Mouse (Mus musculus): ENCODE data around the gene Hipk3. TPM values are rescaled to one million over a fixed set of nuclear protein-coding genes. Genes with fewer than 3 reads are reported as not detected.

The Hipk3 gene
- total RNA-seq, 2 experiments from 2014 or later = 14.1 to 23.4 TPM

DNA sequence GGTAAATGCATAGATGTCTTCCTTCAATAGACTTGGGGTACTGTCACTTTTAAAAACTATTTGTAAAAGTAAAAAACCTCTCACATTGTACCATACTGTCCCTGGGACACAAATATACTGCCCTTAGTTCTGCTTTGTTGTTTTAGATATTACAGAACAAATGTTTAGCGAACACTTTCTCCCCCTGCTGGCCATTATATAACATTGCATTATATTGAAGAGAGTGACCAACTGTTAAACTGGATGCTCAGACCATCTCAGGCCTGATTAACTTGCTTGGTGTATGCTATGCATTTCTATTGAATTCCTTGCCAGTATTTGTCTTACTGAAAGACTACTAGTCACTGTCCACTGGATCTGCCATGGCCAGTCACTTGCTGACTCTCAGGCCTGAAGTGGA, 72.0 kb downstream of the Hipk3 start:
- 0 out of 2 replicates have a peak, but pooled peaks have one; percentile 70 for ATAC-seq (replicated peaks; ENCODE audit: low FRiP score, poor library complexity, severe bottlenecking)

DNA sequence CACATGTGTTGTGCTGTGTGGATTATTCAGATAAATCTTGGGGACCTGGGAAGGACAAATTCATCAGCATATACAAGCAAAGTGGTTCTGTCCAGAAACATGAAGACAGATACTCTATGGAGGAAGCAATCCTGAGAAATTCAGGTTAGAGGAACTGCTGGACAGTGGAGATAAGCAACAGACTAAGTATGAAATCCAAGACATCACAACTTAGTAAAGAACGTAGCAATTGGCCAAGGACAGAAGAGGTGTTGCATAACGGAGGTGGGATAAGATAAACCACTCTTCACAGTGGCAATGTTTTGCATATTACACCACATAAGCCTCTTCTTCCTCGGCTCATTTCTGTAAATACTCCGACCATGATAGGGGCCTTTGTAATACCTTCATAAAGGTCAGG, 73.4 kb downstream of the Hipk3 start:
- ATAC-seq (replicated peaks; ENCODE audit: low FRiP score, poor library complexity, severe bottlenecking) = no peak

DNA sequence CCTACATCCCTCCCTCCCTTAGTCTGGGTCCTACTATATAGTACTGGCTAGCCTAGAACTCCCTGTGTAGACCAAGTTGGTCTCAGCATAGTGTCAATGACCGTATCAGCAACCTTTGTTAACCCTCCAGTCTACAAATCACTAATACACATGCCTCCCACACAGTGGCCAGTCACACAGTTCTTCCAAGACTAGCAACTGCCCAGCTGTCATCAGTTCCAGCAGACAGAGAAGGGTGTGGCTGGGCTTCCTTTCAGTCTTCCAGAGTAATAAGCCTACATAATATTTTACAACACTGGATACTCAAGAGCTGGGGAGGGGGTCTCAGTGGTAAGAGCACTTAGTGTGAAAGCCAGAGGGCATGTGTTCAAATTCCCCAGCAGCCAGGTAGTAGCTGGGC, 74.2 kb downstream of the Hipk3 start:
- no peak for ATAC-seq (replicated peaks; ENCODE audit: low FRiP score, poor library complexity, severe bottlenecking)

DNA sequence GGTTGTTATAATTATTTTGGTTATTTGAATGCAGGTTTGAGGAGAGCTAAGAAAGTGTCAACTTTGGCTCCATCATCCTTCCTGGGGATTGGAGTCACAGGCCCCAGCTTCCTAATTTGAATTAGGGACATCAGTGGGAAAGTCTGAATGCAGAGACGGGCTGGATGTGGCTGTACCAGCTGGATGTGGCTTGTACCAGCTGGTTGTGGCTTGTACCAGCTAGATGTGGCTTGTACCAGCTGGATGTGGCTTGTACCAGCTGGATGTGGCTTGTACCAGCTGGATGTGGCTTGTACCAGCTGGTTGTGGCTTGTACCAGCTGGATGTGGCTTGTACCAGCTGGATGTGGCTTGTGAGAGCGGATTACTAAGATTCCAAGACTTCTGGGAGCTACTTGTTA, 74.8 kb downstream of the Hipk3 start:
- ATAC-seq (replicated peaks; ENCODE audit: low FRiP score, poor library complexity, severe bottlenecking) = no peak

DNA sequence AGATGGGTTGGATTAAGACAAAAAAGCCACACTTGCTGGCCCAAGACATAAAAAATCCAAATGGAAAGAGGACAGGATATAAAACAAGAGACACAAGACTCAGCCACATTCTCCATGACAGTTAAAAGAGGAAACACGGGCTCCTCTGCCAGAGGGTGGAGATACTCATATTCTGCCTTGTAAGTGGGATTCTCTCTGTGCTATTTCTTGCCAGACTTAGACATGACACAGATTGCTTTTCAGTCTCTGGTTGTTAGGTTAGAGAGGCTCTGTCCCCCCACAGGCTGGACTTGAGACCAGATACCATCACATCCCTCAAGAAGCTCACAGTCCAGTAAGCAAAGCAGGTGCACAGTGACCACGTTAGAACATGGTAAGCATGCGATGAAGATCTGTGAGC, 81.2 kb downstream of the Hipk3 start:
- no peak for ATAC-seq (replicated peaks; ENCODE audit: low FRiP score, poor library complexity, severe bottlenecking)

DNA sequence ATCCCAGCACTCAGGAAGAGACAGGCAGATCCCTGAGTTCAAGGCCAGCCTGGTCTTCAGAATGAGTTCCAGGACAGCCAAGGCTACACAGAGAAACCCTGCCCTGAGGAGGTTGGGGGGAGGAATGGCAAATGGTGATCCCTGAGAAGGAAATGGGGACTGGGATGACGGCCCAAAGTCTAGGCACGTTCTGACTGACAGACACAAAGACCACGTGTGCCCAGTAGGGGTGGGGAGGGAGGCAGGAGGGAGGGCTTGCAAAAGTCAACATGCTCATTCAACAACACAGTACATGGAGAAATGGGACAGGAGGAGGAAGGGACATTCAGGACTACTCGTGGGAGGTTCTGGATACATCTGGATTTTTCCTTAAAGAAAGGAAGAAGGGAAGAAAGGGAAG, 81.8 kb downstream of the Hipk3 start:
- ATAC-seq (replicated peaks; ENCODE audit: low FRiP score, poor library complexity, severe bottlenecking) = no peak

DNA sequence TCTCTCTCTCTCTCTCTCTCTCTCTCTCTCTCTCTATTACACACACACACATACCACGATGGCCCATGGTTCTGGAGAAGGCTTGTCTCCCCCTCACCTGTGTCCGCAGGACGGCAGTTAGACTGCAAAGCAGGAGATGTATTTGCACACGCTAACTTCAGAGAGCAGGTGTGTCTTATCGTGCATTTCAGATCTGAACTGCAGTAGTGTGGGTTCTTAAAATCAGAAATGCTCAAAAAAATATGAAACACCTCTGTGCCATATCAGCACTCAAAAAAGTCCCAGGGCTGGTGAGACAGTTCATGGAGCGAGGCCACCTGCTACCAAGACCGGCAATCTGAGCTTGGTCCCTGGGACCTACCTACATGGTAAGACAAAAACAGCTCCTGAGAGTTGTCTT, 82.4 kb downstream of the Hipk3 start:
- ATAC-seq (replicated peaks; ENCODE audit: low FRiP score, poor library complexity, severe bottlenecking) = no peak

DNA sequence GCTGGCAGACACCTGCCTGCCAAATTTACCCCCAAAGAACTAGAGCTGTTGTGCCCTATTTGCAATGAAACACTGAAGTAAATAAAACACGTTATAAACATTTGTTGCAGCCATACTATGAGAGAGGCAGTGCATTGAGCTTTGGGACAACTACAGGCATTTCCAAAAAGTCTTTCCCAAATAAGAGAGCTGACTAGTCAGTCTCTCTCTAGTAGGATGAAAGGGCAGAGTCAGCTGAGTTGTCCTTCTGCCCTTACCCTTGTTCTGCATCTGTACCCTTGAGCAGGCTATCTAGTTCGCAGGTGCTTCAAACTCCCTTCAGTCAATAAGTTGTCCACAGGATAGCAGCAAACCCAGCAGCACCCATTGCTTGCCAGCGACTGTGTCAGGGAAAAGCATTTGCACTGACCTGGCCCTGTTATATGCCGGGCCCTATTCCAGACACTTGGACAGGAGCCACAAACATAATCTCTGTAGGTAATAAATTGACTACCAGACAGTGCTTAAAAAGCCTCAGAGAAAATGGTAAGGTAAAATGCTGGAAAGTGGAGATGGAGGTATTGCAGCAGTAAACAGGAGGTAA, 83.2 kb downstream of the Hipk3 start, which contains the start of gene D430041D05Rik:
Gene D430041D05Rik (minus strand): TSS at position 51 of the 583 bp plus-strand sequence.
- no peak for ATAC-seq (replicated peaks; ENCODE audit: low FRiP score, poor library complexity, severe bottlenecking)

DNA sequence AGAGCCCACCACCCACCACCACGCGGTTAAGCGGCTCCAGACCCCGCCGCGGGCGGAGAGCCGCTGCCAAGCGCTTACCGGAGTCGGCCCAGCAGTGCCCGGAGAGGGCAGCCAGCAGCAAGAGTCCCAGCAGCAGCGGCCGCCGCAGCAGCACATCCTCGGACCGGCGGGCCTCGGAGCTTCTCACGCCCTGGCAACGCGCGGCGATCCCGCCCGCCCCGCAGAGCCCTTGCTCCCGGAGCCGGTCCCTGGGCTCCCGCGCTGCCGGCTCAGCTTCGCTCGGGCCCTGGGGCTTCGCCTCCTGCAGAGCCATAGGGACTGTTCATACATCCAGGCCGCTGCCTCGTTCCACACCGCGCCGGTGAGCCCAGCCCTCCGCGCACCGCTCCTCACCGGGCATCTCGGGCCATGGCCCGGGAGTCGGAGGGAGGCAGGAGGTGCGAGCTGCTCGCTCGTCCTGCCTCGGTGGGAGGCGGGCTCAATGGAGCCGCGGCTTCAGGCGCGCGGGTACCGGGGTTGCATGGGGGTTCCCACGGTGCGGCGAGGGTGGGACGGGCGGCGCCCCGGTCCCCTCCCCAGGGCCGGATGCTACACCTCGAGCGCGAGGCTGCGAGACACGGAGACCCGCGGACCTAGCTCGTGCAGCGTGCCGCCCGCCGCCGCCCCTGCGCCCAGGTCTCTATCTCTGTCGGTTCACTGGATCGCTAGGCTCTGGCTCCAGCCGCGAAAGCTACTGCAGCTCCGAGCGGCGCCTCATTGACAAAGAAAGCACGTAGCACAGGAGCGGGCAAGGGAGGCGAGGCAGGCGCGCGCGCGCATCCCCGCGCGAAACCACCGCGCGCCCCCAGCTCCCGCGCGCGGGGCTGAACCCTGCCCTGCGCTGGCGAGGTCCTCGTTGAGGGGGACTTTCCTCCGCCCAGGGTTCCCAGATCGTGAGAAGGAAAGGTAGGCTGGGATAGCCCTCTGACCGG, 84.1 kb downstream of the Hipk3 start:
- ATAC-seq (replicated peaks; ENCODE audit: low FRiP score, poor library complexity, severe bottlenecking) = no peak

DNA sequence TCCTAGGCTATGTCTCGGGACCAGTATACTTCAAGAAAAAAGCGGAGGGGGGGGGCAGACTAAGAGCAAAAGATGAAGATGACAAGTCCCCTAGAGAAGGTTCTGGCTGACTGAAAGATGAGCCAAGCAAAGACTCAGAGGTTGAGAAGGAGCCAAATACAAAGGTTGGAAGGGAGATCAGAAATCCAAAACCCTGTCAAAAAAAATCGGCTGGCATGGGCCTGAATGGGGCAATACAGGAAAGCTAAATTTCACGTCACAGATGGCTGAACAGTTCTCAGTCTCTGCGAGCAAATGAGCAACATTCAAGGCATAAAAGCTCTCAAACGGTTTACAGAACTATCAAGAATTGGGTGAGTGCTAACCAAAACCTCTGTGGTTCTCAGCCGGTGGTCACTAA, 85.9 kb downstream of the Hipk3 start:
- ATAC-seq (replicated peaks; ENCODE audit: low FRiP score, poor library complexity, severe bottlenecking) = no peak

DNA sequence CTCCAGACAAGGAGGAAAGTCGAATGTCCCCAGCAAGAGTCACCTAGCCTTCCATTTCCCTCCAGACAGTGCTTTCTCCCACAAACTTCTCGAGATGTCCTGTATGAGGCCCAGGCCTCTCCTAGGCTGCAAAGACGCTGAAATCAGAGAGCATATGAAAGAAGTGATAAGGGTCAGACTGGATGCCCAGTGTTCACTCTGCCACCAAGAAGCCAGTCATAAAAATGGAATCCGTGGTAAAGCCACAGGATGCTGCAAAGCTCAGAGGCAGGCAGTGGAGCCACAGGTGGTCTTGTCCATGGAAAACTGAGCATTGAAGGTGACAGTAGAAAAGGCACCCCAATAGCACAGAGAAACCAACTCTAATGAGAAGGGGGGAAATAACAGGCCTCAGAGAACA, 86.3 kb downstream of the Hipk3 start:
- no peak for ATAC-seq (replicated peaks; ENCODE audit: low FRiP score, poor library complexity, severe bottlenecking)

DNA sequence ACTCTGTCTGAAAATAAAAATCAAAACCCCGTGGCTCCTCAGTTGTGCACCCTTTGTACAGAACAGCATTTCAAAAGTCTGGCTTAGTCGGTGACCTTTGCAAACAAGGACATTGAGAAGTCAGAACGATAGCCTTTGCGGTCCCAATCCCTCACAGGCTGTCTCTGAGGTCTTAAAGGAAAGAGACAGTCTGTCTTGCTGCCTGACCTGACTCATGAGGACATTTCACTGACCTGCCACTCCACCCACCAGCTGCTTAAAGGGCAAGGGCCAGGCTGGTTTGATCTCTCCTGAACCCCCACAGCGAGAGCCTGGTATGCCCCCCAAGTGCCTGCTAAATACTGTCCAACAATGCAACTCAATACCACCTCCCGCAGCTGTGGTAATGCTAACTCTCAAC, 90.2 kb downstream of the Hipk3 start:
- ATAC-seq (replicated peaks; ENCODE audit: low FRiP score, poor library complexity, severe bottlenecking) = no peak

DNA sequence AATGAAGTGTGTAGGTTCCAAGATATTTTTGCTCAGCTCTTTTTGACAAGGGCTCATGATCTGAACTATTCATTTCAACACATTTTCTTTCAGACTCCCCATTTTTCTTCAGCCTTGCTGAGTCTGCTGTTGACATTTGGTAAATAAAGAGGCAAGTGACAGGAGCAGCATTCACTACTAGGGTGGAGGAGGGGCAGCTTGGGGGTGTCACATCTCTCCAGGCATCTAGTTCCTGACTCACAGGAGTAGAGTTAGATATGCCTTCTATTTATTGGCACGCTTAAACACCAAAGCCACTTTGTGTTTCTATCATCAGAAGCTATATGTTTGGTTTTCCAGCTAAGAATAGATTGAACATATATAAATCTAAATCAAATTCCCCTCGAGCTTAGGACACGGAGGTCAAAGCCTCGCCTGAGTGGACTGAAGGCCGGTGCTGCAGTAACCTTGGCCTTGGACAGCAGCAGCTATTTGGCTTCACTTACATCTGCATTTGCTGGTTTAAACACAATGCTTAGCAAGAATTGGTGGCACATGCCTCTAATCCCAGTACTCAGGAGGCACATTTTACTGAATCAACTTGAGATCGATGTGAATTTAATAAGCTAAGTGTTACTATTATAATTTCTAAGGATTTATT, 95.5 kb downstream of the Hipk3 start:
- no peak for ATAC-seq (replicated peaks; ENCODE audit: low FRiP score, poor library complexity, severe bottlenecking)

DNA sequence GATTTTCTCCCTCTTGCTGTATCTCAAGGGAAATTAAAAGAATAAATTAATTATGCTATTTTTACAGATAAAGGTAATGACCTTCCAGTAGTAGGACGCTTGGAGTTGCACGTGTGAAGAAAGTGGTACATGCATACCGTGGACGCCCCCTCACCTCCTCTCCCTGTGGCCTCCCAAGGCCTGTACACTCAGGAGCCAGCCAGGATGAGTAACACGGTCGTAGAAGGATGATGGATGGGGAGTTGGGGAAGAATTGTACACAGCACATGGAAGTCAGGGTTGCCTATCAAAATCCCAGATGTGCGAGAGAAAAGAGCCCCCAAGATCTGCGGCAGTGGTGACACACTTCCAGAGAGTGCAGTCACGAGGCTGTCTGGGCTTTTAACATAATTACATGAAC, 98.3 kb downstream of the Hipk3 start:
- ATAC-seq (replicated peaks; ENCODE audit: low FRiP score, poor library complexity, severe bottlenecking) = no peak

DNA sequence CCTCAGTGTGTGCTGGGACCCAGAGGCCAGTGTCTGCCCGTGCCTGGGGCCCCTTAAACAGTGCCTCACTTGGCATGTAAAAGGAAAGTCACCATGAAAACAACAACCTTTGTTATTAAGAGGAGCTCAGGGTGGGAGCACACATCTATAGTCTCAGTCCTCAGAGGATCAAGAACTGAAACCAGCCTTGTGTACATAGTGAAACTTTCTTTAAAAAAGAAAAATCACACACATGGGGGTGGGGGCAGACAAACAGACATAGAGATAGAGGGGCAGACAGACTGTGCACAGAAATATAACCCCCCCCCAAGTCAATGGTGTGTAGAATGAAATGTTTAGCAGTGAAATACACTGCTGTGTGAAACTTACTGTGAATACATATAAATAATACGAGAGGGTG, 99.5 kb downstream of the Hipk3 start:
- ATAC-seq (replicated peaks; ENCODE audit: low FRiP score, poor library complexity, severe bottlenecking) = no peak

DNA sequence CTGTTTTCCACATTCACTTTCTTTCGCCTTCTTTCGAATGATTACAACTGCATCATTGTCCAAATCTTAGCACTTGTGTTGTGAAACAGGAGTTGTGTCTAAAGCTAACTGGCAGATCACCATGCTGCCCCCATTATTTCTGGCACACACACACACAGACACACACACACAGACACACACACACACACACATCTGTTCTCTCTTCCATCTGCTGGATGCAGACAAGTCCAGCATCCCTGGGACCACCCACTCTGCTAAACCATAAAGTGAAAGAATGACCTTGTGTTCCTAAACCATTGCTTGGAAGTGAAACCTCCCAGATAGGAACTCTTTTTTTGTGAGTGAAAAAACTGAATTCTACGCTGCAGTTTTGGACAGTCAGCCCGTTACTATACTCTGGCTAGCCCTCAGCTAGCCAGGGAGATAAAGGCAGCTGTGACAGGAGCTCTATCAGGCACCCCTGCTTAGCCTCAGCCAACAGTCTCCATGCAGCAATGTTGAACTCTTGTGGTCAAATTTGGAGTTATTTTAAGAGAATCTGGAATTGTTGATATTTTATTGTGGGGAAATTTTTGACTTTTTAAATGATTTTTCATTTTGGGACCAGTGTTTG, 101.4 kb downstream of the Hipk3 start:
- ATAC-seq (replicated peaks; ENCODE audit: low FRiP score, poor library complexity, severe bottlenecking) = no peak

DNA sequence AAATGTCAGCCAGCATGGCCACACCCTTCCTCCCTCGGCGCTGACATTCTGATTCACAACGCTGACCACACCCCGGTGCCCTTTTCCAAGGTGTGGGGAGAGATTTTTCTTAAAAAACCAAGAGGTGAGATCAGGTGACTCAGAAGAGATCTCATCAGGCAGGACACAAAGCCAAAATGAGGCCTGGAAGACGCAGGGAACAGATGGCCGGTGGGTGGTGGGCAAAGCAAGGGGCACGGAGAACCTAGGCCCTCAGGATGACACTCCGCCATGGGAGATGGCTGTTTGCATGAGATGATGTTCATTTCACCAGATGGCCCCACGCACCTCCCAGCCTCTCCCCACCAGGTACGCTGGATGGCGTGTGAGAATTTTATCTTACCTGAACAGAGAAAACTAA, 105.0 kb downstream of the Hipk3 start:
- no peak for ATAC-seq (replicated peaks; ENCODE audit: low FRiP score, poor library complexity, severe bottlenecking)

DNA sequence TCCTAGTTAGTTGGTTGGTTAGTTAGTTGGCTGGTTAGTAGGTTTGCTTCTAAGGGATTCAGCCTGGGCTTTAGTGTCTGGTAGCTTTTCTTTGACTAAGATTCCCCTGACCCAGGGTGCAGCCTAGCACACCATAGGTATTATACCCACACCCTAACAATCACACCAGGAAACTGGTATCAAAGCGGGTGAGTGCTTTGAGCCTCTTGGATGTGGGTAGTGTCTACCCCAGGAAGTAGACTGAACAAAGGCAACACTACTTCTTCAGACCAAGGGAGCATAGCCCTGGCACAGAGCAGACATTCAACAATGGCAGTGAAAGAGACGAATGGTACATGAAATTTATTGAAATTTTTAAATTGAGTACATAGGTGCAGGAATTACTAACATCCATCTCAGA, 108.3 kb downstream of the Hipk3 start:
- ATAC-seq (replicated peaks; ENCODE audit: low FRiP score, poor library complexity, severe bottlenecking) = no peak

DNA sequence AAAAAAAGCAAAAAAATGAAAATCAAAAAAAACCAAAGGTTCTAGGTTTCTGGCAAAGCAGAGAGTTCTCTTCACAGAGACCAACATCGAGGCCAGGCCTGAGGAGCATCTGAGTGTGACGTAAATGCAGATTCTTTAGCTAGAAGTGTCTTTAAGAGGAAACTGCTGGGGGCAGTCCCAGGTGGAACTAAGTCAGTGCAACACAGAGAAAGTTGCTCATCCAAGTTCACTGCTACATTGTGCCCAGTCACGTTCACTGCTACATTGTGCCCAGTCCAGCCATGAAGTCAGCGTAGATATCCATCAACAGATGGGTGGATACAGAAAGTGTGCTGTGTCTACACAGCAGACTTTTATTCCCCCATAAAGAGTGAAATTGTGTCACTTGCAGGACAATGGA, 110.7 kb downstream of the Hipk3 start:
- no peak for ATAC-seq (replicated peaks; ENCODE audit: low FRiP score, poor library complexity, severe bottlenecking)

DNA sequence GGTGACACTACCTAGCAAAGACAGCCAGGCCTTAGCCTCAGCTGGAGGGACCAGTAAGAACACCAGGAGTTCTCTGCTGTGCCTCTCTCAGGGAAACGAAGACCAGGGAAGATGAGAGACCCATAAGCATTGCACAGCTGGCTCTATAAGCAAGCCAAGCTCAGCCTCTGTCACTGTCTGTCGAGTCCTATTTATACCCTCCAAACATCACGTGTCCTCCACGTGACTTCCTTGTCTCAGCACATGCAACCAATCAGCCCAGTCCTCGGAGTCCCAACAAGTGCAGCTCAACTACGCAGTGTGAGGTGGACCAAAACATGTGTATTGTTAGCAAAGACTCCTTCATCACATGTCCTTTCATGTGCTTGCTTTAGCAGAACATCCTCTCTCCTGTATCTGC, 111.4 kb downstream of the Hipk3 start:
- ATAC-seq (replicated peaks; ENCODE audit: low FRiP score, poor library complexity, severe bottlenecking) = no peak

Data from erythroblast, adult 5-6 weeks (primary cell).